Mouse (Mus musculus): Measurements from ENCODE around the gene Zfp276.
A peak's percentile ranks its signal among the peaks of the same experiment; 100 is the strongest.
"Not testable (repeated sequence)": the region's sequence is repeated elsewhere in the genome, so short reads cannot be mapped to it uniquely, and the experiment has no call there.

Gene Zfp276

DNA sequence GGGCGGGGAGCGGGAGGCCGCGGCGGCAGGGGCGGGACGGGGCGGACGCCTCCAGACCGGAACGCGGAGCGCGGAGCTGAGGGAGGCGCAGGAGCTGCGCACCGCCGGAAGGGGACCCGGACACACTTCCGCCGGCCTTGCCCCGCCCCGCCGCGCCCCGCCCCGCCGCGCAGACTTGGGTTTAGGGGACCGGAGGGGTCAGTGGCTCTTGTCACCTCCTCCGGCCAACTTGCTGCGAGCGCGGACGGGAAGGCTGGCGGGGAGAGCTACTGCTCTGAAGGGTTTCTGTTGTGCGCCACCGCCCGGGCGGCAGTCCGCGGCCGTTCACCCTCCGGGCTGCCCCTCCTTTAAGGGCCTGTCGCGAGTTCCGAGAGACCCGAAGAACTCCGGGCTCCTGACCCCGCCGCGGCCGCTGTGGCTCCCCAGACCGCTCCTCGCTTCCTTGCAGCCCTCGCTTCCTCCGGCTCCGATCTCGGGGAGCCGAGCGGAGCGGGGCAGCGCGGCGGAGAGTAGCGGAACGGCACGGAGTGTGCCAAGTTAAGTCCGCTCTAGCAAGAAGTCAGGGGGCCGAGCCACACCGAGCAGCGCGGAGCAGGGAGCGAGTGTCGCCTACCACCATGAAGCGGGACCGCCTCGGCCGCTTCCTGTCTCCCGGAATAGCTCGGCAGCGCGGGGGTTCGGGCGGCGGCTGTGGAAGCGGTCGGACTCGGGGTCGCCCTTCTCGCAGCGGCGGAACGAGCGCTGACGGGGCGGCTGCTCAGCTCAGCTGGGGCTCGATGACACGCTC lies at the start of gene Zfp276, which contains the start of gene Vps9d1:
Gene Zfp276, plus strand, starts transcription at position 97 of the 787 bp plus-strand sequence.
Gene Vps9d1, minus strand, starts transcription at position 250 of the 787 bp plus-strand sequence.
- DNase-seq: peak; percentile 88

DNA sequence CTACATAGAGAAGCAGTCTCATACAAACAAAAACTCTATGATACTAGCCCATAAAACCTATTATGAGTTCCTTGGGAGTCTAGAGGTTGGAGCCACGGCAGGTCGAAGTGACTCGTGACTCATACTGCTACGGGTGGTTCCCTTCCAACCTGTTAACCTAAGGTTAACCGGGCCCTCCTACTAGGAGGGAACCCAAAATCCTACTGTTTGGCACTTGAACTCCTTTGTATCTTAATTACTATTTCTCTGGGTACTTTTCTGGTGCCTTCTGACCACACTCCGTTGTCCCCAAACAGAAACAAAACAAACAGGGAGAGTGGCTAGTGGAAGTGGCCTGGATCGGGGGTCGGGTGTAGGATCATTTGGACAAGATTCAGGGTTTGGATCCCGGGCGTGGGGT lies 42.1 kb upstream of the Zfp276 start:
- no peak for DNase-seq

DNA sequence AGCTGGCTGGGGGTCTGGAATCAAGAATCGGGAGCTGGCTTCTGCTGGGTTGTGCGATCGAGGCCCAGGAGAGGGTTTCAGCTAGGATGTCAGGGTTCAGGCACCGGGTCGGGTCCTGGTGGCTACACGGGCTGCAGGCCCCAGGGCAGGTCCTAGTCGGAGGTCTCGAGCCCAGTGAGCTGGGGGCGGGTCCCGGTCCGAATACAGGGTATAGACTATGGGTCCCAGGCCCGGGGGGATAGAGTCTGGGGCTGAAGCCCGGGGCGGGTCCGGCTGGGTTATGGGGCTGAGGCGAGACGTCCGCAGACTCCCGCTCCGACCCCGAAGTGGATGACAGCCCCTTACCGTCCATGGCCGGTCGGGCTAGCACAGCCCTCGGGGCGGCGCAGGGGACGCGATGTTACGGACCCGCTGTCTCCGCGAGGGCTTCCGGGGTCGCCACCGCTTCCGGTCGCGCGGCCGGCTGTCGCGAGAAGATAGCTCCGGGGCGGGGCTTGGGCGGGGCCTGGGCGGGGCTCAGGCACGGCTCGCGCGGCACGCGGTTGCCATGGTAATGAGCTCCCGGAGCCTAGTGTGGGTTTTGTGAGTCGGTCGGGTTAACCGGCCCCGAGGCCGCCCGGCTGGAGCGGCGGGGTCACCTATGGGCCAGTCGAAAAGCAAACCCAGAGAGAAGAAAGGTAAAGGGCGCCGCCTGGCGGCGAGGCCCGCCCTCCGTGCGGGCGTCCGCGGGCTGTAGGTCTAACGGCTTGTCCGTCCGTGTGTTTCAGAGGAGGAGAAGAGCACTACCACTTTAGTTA lies 41.5 kb upstream of the Zfp276 start, which contains the start of the genes Chmp1a and Spata33:
Gene Chmp1a, minus strand, starts transcription at position 443 of the 797 bp plus-strand sequence.
Gene Spata33, plus strand, starts transcription at position 512 of the 797 bp plus-strand sequence.
- peak; percentile 92 for DNase-seq

GRCm38 (mm10) chr8:123213118-123213772 lies 40.8 kb upstream of the Zfp276 start:
- DNase-seq: no peak

GRCm38 (mm10) chr8:123215430-123215829 lies 38.6 kb upstream of the Zfp276 start:
- DNase-seq: no peak

DNA sequence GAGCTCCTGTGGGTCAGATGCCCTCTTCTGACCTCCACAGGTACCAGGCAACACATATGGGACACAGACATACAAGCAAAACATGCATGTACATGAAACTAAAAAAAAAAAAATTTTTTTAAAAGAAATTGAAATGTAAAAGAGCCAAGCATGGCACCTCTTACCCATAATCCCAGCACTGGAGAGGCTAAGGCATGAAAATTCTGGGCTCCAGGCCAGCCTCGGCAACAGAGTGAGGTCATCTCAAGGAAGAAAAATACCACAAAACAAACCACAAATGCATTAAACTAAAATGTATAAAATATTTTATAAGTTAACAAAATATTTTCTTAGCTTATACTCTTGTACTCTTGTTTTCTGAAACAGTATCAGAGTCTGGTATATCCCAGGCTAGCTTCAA lies 33.1 kb upstream of the Zfp276 start:
- no peak for DNase-seq

GRCm38 (mm10) chr8:123224278-123225266 lies 29.4 kb upstream of the Zfp276 start, which contains the start of gene Cdk10:
Gene Cdk10, plus strand, starts transcription at chr8:123224842.
- DNase-seq: peak; percentile 89

GRCm38 (mm10) chr8:123228416-123228815 lies 25.6 kb upstream of the Zfp276 start:
- no peak for DNase-seq

DNA sequence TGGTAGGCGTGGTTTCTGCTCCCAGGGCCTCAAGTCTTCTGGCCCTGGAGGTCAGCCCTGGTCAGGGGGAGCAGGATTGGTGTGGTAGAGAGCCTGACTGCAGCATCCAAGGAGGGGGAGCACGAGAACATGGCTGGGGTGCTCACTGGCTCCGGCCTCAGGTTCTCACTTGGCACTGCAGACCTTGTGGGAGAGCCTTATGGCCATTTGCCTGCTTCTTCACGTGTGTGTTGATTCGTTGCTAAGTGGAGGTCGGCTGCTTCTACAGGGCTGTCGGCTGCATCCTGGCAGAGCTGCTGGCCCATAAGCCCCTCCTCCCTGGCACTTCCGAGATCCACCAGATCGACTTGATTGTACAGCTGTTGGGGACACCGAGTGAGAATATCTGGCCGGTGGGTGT lies 23.7 kb upstream of the Zfp276 start:
- DNase-seq: not testable (repeated sequence)

- no peak for DNase-seq
These were observed 22.3 kb upstream of the Zfp276 start for GRCm38 (mm10) chr8:123231742-123232141.

DNA sequence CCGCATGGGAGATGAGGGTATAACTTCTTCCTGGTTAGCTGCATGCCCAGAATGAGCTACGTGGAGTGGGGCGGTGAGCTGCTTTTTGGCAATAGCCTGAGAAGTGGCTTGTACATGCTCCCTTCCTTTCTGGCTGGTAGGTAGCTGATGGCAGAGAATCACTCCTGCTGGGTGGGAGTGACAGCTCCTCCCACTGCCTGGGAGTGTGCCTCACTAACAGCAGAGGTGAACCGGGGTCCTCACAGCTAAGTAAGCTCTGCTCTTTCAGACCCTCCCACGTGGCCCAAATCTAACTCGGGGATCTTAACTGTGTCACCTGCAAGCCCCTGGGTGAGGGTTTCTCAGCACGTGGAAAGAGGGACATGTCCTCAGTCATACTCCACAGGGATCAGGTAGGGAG lies 21.4 kb upstream of the Zfp276 start:
- no peak for DNase-seq

GRCm38 (mm10) chr8:123233300-123233699 lies 20.7 kb upstream of the Zfp276 start:
- DNase-seq: no peak

DNA sequence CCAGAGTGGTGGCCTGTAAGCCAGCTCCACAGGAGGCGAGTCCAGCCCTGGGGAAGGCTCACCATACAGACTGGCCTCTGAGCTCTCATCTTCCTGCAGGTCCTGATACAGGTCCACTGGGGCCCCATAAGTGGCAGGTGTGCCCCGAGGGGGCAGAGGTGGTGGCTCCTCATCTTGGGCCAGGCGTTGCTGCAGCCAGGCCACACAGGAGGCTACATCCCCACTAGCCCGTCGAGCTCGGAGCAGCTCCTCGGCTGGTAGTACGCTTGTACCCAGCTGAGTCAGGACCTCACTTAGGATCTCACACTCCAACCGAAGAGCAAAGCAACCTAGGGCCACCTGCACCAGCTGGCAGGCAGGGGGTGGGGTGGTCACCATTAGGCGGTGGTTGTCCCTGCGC lies 20.2 kb upstream of the Zfp276 start:
- DNase-seq: no peak

DNA sequence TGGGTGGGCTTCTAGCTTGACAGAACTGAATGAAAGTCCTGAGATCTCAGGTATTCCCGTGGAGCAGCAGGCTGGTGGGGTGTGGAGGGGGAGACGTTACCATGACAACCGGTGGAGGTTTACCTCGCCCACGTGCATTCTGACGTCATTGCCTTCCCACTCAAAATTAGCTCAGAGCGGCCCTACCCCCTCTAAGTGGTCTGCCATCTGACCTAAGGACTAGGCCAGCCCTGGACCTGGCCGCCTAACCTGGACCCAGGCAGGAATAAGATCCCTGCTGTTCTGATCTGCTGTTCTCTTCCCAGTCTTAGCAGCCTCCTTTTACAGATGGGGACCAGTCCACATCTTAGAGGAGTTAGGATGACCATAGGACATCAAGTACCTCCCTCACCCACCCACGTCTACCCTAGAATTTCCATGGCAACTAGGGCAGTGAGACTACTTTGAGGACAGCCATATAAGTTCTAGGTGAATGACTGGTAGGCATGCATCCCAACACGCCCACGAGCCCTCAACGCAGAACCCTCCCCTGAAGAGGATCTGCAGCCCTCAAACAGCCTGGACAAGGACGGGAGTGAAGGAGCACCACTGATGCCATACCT lies 19.0 kb upstream of the Zfp276 start:
- DNase-seq: peak; percentile 76

- peak; percentile 83 for DNase-seq
These were observed 18.2 kb upstream of the Zfp276 start, which contains the start of gene Spata2l for GRCm38 (mm10) chr8:123235520-123236497. Gene Spata2l, minus strand, starts transcription at chr8:123236233.

DNA sequence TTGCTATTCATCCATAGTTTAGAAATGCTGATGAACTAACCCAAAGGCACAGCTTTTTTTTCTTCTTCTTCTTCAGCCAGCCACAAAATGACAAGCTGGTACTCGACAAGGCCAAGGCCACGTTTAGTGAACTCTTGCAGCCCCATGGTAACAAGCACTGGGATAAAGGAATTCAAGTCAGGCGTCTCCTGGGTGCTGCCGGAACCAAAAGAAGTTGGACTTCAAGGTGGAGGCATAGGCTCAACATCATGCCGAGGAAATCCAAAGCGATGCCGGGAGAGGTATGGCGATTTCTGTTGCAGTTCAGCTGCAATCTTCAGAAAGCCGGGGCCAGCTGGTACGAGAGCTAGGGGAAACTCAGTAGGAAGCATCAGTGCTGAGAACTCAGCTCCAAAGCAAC lies 14.6 kb upstream of the Zfp276 start:
- no peak for DNase-seq

- DNase-seq: no peak
These were observed 11.7 kb upstream of the Zfp276 start for GRCm38 (mm10) chr8:123242107-123242923.

GRCm38 (mm10) chr8:123243053-123243452 lies 10.9 kb upstream of the Zfp276 start:
- DNase-seq: no peak

DNA sequence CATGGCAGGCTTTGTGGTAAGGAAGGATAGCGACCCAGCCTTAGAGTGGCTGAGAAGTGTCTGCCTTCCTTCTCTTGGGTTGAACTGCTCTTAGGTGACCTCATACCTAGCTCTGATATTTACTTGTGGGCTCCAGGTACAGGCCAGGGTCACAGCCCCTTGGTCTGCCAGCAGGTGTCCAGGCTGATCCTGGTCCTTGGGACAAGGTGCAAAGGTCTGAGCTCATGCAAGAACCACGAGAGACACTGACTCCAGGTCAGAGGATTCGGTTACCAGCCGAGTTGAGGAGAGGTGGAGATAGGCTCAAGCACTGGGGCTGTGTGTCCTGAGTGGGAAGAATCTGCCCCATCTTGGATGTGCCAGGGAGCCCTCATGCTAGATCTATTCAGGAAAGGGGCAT lies 9.6 kb upstream of the Zfp276 start:
- no peak for DNase-seq
